Mouse (Mus musculus) T-cell, adult 2 months (primary cell): ENCODE data around the gene Golga4.

ENCODE experiments used
- DNase-seq: peaks from one replicate; pipeline ENCODE4 v3.0.0; 2022; ENCODE audit warnings: low spot score

Golga4 gene

DNA sequence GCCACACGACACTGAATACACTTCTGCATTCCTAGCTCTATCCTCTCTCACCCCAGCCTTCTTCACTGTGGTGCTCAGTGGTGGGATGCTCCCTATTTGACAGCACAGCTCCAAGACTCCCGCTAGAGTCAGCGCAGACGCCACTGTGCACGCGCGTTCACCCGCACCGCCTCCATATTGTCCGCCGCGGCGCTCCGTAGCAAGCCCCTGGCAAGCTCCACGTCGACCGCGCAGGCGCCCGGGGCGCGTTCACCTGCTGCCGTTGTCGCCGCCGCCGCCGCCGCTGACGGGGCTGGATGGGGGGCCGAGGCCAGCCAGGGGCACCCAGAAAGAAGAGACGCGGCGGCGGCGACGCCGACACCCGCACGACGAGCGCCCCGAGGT is at the start of gene Golga4:
TSS of gene Golga4 (plus strand) at position 248 of the 384 bp plus-strand sequence.
- peak; percentile 83 for DNase-seq

DNA sequence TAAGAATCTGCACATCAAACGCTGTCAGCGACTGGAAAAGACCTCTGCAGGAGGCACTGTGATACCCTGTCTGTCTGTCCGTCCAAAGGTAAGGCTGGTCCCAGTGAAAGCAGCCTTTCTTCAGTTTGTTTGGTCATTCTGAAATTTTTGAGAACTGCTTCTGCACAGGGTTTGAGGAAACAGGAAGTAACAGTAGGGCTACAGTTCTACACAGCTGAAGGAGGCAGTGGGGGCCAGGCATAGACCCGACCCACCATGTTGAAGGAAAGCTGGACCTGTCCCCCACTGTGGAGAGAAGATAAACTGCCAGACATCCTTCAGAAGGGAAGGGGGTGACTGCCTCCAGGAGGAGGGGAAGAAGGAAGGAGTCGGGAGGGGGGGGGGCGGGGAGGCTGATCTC is 49.7 kb upstream of the Golga4 start:
- DNase-seq: no peak

DNA sequence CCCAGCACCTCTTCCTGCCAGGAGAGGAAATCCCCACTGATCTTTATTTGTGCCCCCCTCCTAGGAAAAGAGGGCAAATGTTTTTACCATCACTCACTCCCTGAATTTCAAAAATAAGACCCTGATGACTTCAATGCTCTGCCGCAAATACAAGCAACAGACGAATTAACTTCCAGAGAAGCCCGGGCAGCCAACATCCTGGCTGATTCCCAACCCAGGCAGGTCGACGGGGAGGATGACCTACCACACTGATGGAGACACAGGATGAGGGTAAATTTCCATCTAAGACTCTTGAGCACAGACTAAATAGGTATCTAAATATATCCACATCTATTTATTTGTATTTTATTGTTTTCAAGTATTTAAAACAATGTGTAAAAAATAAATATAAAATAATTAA is 48.0 kb upstream of the Golga4 start:
- DNase-seq: no peak

DNA sequence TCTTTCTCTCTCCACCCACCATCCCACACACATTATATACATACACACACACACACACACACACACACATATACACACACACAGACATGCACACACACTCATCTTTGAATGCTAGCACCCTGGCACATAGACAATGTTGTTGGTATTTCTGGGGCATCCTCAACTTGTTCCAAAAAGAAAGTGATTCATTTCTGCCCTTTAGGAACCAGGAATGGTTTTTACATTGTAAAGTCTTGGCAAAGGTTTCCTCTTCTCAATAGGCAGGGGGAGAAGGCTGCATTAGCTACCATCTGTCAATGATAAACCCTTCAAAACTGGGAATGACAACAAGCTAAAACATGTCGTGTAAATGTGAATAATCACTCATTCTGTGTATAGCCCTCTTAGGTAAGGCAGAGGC is 42.0 kb upstream of the Golga4 start:
- no peak for DNase-seq

DNA sequence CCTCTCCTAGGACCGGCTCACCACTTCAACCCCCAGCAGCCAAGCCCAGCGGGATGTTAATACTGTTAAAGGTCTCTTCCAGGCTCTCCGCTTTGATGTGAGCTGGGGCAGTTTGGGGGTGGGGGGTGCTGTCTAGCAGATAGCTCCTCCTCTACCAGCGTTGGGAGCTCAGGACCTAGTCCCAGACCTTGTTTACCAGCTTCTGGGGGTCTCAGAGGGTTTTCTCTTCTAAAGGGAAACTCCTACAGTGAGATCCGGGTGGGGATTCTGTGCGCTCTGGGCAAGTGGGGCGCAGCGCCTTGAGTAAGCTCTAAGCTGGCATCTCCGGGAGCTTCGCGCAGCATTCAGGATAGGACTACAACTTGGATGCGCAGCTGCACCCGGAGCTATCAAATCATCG is 37.8 kb upstream of the Golga4 start:
- no peak for DNase-seq

DNA sequence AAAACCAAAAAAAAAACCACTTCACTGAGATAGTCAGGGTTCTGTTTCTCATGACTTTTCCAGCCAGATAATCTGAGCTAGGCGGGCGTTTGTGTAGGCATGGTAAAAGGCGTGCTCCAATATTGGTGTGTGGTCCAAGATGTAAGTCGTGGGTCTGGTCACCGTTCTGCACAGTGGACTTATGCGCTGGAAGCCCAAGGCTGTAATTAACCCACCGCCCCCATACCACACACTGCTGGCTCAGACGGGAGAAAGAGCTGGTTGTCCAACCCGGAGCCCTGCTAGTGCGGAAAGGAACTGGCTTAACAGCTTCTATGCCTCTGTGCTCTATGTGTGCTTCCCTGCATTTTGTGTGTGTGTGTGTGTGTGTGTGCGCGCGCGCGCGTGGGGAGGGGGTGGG is 36.8 kb upstream of the Golga4 start:
- no peak for DNase-seq

DNA sequence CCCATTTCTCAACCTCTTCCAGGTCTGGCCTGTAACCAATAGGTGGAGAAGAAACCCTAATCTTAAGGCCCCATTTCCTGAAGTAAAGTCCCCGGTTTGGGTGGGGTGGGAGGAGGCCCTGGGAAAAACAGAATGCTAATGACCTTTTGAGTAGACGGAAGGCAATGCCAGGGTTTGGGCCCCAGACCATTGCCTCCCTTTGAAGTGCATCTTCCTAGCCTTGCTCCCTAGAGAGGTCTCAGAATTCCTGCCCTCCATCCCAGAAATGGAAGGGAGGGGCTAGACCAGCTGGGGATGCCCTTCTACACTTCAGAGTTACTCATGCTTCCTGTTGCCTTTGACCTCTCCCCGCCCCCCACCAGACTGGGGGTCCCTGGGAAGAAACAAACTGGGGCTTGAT is 34.8 kb upstream of the Golga4 start:
- DNase-seq: no peak

DNA sequence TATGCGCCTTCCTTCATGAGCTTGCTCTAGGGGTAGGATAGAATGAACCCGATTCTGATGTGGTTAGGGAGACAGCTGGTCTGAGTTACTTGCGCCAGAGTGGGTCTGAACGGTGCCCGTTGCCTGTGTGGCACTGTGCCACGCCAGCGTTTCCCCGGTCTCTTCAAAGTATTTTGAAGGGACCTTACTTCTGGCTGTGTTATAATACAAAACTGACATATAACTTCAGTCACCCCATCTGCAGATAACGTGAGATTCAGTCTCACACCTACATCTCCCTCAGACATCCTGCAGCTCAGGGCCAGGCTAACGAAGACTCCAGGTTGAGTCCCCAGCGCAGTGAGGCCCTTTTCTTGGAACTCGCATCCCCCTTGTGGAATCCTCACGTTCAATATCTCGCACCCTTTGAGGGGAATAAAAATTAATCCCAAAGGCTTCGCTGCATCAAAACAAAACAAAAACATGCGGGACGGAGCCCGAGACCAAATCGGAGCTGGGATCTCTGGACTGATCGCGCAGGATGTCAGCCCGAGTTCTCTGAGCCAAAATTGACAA is 29.8 kb upstream of the Golga4 start:
- DNase-seq: no peak

DNA sequence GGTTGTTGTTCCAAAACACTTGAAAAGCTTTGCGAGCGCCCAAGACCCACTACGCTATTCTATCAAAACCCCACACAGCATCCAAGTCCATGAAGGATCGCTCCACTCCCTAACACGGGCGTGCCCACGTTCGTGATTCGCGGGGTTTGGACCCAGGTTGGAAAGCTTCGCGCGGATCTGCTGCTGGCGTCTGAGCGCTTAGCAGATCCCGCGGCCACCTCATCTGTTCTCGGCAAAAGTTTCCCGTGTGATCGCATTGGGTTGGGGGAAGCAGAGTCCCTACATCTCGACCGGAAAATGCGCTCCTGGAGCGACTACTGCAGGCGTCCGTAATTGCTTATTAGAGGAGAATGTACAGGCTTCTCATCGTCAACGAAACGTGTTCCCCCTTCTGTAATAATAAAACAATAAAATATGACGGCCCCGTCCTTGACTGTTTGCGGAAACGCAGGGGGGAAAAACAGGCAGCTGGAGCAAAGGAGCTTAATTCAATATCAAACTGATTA is 29.2 kb upstream of the Golga4 start:
- no peak for DNase-seq

DNA sequence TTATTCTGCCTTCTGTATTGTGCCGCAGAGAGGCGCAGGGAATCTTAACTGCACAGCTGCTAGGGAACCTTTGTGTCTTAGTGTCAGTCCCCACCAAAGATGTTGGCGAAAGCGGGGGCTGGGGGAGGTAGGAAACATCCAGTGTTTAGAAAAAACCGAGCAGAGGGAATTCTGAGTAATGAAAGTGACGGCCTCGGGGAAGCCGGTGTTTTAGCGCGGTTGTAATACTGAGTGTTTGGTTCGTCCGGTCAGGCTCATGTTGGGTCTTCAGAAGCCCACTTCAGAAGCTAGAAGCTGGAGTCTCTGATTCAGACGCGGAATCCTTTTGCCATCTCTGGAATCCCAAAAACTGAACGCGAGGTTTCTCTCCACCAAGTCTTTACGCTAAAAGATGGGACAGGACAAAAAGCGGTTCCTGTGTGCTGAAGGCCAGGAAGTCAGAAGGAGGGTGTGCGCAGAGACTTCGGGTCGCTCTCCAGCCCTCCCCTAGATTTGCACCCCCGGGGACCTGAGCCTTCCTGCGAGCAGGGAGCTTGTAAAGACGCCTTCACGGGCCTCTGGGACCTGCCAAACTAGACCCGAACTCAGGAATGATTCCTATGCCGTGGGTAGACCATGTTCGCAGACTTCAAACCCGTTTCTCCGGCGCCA is 28.7 kb upstream of the Golga4 start:
- no peak for DNase-seq

DNA sequence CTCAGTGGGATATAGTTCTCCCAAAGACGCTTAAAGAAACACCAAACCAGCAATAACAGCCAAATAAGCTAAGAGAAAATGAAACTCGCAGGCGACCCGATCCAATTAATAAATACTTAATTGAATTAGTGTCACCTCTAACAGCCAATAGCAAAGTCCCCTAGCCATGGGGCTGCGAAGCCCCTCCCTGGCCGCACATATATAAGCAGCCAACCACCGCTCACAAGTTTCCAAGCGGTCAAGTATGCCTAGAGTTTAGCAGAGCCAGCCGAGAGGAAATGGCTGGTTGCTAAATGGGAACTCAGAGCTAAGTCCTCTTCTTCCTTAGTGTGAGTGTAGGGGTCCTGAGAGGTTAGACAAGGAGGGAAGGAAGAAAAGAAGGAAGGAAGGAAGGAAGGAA is 28.1 kb upstream of the Golga4 start, which contains the start of gene Eomes:
TSS of gene Eomes (plus strand) at position 252 of the 400 bp plus-strand sequence.
- no peak for DNase-seq

DNA sequence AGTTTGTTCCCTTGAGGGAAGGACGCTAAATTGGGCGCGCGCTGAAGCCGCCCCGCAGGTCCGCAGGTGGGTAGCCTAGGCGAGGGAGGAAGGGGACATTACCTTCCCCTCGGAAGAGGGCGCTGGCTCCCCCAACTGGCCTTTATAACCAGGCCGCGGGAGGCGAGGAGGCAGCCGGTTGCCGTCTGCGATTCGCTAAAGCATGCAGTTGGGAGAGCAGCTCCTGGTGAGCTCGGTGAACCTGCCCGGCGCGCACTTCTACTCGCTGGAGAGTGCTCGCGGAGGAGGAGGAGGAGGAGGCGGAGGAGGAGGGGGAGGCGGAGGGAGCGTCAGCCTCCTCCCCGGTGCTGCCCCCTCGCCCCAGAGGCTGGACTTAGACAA is 27.6 kb upstream of the Golga4 start:
- DNase-seq: peak; percentile 52

DNA sequence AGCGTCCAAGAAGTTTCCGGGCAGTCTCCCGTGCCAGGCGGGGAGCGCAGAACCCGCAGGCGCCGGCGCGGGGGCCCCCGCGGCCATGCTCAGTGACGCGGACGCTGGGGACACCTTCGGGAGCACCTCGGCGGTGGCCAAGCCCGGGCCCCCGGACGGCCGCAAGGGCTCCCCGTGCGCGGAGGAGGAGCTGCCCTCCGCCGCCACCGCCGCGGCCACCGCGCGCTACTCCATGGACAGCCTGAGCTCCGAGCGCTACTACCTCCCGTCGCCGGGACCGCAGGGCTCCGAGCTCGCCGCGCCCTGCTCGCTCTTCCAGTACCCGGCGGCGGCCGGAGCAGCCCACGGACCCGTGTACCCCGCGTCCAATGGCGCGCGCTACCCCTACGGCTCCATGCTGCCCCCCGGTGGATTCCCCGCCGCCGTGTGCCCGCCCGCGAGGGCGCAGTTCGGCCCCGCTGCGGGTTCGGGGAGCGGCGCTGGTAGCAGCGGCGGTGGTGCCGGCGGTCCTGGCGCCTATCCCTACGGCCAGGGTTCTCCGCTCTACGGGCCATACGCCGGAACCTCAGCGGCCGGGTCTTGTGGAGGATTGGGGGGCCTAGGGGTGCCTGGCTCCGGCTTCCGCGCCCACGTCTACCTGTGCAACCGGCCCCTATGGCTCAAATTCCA is 27.1 kb upstream of the Golga4 start:
- DNase-seq: peak; percentile 50

DNA sequence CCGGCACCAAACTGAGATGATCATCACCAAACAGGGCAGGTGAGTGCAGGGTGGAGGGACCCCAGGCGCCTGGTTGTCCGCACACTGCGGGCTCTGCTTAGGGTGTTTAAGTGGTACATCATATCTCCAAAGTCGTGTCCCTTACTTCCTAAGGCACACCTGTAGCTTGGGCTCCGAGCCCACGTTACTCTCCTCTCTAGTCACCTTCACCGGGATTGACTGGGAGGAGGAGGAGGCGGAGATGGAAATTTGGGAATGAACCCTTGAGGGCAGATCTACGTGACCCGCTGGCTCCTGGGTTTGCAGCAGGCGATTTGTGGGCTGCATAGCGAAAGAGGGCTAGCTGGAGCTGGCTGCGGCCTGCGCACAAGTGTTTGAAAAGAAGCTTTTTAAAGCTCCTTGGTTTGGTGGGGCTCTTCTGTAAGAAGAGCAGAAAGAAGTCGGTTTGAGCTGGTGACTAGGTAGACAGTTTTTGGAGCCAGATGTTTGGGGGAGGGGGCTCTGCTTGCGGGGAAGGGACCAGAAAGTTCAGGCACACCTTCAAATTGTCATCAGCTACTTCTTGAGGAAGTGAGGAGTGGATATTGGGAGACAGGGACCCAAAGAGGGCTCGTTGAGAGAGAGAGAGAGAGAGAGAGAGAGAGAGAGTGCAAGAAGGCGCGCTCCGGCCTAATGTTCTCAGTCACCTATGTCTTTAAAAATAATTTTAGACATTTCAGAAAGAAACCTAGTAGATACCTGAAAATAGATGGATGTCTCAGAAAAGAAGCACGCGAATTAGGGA is 26.4 kb upstream of the Golga4 start:
- no peak for DNase-seq

DNA sequence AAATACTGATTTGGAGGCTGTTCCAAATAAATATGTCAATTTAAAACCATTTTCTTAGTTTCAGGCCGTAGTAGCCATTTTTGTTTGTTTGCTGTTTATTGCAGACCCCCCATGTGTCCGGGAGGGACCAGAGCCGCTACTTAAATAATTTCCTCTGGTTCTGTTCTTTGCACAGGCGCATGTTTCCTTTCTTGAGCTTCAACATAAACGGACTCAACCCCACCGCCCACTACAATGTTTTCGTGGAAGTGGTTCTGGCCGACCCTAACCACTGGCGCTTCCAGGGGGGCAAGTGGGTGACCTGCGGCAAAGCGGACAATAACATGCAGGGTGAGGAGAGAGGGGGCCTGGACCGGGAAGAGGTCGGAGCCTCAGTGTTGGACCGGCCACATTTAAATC is 25.8 kb upstream of the Golga4 start:
- DNase-seq: no peak

DNA sequence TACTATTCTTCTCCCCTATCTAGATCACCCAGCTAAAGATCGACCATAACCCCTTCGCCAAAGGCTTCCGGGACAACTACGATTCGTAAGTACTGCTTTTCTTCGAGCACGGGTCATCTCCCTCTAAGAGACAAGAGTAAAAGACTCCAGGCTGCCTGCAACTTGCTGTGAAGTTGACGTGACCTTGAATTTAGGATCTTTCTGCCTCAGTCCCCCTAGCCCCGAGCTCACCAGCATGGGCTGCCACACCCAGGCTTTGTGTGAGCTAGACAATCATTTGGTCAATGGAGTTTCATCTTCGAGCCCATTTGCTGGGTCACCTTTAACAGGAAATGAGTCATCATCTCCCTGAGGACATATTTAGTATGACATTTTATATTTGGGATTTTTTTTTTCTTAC is 23.9 kb upstream of the Golga4 start:
- no peak for DNase-seq

DNA sequence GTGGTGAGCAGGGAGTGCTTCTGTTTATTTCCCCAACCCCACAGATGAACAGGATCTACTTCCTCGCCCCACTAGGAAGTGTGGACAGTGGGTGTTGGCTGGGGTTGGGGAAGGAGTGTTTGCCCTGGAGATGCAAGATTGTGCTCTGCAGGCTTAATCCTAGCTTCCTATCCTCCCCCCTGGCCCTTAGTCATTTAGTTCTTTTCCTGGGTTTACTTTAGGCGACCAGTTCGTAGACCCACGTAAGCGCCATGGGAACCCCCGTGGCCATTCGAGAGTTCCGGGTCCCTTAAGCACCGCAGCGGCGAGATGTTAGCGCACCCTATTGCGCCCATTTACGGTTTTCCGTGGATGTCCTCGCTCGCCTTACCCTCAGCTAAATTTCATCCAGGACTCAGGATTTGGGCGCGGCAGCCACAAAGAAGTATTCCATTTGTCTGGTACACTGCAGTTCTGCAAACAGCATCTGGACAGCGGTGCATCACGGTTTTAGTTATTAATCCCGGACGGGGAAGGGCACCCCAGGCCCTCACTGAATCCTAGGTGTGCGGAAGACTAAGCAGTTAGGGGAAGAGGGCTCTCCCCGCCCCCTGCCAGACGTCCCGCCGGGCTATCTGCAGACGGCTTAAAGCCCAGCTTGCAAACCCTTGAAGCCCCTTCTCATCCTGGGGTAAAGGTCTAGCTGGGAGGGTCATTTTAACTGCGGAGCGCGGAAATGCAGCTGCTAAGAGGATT is 19.5 kb upstream of the Golga4 start:
- DNase-seq: no peak

DNA sequence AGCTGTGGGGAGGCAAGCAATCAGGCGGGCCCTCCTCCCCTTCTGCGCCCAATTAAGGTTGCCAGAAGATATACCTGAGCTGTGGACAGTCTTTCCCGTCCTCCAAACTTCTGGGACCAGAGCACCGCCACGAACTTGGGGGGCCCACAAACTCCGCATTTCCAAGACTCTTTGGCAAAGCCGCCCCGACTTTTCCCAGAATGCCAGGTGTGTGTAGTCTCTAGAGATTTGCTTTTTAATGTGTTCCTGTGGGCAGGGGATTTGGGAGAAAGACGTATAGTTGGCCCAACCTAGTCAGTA is 19.0 kb upstream of the Golga4 start:
- no peak for DNase-seq

DNA sequence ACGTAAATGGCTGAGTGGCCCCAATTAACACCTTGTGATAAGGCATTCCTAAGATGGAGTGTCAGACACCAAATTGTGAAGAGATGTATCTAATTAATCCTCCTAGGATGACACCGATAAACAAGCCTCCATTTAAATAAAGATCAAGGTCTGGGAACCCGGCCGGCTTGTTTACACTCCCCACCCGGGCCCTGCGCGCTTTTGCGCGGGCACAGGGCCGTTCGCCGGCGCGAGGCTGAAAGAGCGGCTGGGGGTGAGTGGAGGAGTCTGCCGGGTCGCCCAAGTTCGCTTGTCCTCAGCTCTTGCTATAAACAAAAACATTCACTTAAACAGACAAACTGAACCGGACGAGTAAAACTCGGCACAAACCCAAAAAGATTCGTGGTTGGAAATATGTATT is 18.4 kb upstream of the Golga4 start:
- no peak for DNase-seq

DNA sequence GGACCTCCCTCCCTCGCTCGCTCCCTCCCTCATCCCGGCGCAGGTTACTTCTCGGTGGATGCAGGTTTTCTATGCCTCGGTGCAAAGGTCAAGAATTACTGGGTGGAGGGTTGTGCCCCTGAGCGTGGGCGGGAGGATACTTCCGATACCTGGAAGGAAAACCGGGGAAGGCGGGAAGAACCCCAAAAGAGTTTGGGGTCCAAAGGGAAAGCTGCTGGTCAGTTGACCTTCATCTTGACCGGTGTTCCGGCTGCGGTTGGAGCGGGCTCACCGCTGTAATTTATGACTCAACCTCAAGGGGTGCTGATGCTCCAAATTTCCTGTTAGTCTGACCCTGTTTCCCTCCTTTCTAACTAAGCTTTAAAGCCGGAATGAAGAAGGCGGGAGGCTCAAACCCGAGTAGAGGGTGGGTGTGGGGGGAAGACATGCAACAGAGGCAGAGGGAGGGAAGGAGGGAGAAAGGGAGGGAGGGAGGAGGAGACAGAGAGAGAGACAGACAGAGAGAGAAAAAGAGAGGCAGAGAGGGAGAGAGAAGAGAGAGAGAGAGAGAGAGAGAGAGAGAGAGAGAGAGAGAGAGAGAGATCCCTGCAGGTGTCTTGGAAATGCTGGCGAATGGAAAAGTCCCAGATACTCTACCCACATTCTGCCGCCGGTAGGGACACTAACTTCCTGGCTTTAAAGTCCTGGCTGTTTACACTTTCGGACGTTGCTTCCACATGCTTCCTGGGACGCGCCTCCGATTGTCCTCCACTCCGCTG is 17.8 kb upstream of the Golga4 start:
- DNase-seq: peak; percentile 34

DNA sequence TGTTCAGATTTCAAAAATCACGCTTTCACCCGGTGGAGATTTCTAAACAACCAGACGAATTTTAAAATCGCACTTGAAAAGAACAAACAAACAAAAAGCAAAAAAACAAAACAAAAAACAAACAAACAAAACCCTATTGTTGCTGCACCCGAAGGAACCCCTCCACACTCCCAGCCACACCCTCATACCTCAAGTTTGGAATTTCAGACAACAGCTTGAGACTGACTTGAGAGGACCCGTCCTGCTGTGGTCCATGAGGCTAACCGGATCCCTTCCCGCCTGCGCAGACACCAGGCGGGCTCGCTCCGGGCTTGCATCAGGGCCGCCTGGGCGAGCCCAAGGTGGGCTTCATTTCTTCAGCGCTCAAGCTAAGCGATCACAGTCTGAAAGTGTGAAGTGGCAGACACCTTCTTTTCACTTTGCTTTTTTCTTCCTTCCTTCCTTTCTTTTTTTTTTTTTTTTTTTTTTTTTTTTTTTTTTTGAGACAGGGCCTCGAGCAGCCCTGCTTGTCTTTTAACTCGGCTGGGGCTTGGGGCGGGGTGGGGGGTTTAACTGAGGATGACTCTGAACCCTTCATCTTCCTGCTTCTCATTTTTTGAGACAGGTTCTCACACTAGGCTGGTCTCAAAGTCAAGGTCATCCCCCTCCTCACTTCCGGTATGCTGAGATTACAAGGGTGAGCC is 17.0 kb upstream of the Golga4 start:
- no peak for DNase-seq
